Mouse (Mus musculus): ENCODE measurements at regions not wholly inside any gene's neighbourhood (a gene's known extent, or its start where the extent isn't known, plus 50 kb on each side); places are given as distances from the start of the nearest gene placed in this dataset.

- Histone ChIP-seq H3K27me3 (ENCODE audit: control insufficient read depth, insufficient read depth, low read length) (no peaks in the 10 kb centered on the region), H3K4me3 (replicated peaks; ENCODE audit: low read depth, low read length) (no peak overlapping the region), H3K4me1 (ENCODE audit: control insufficient read depth, insufficient read depth, low read length) (no peaks in the 10 kb centered on the region), H3K27ac (replicated peaks; ENCODE audit: low read depth, low read length) (no peak overlapping the region), H3K9ac (replicated peaks; ENCODE audit: low read length) (no peak overlapping the region), H3K4me2 (ENCODE audit: low read length) (no peak overlapping the region), H3K9me3 (ENCODE audit: control insufficient read depth, low read length) (no peaks in the 10 kb centered on the region), H3K36me3 (ENCODE audit: control insufficient read depth, insufficient read depth, low read length) (no peaks in the 10 kb centered on the region)
- no peak for DNase-seq
- no peak for ATAC-seq (ENCODE audit: low FRiP score, low TSS enrichment)
These were observed 148.7 kb upstream of the Cwc22 start for GRCm38 (mm10) chr2:78094921-78095320.

- Histone ChIP-seq H3K36me3 (ENCODE audit: control insufficient read depth, insufficient read depth, low read length) (no peaks in the 10 kb centered on the region), H3K9me3 (ENCODE audit: control insufficient read depth, low read length) (no peaks in the 10 kb centered on the region), H3K4me2 (ENCODE audit: low read length) (peak overlapping the region; percentile 27; the same call in 1 of the 2 replicates), H3K27me3 (ENCODE audit: control insufficient read depth, insufficient read depth, low read length) (no peaks in the 10 kb centered on the region), H3K9ac (replicated peaks; ENCODE audit: low read length) (0 out of 2 replicates have a peak overlapping the region, but pooled peaks have one; percentile 26), H3K4me1 (ENCODE audit: control insufficient read depth, insufficient read depth, low read length) (peaks cover 7% of the 10 kb centered on the region; the same call in 1 of the 2 replicates), H3K4me3 (replicated peaks; ENCODE audit: low read depth, low read length) (no peak overlapping the region), H3K27ac (replicated peaks; ENCODE audit: low read depth, low read length) (peak overlapping the region; percentile 57; the same call in 1 of the 2 replicates)
- 19% methylated on average over 16 of the region's 16 CpGs for WGBS
- DNase-seq, result peak; percentile 71
- peak; percentile 73 for ATAC-seq (ENCODE audit: low FRiP score, low TSS enrichment)
These were observed 118.3 kb upstream of the Cwc22 start for GRCm38 (mm10) chr2:78064321-78065037.

GRCm38 (mm10) chr2:78059801-78060416, 113.7 kb upstream of the Cwc22 start:
- peaks cover 9% of the 10 kb centered on the region; the same call in 1 of the 2 replicates for H3K4me1 ChIP-seq (ENCODE audit: control insufficient read depth, insufficient read depth, low read length)
- no peak overlapping the region for H3K9ac ChIP-seq (replicated peaks; ENCODE audit: low read length)
- no peaks in the 10 kb centered on the region for H3K36me3 ChIP-seq (ENCODE audit: control insufficient read depth, insufficient read depth, low read length)
- ATAC-seq (ENCODE audit: low FRiP score, low TSS enrichment), result no peak
- 75% methylated on average over 10 of the region's 10 CpGs for WGBS
- H3K4me3 ChIP-seq (replicated peaks; ENCODE audit: low read depth, low read length), result no peak overlapping the region
- H3K9me3 ChIP-seq (ENCODE audit: control insufficient read depth, low read length), result no peaks in the 10 kb centered on the region
- H3K27me3 ChIP-seq (ENCODE audit: control insufficient read depth, insufficient read depth, low read length), result no peaks in the 10 kb centered on the region
- H3K27ac ChIP-seq (replicated peaks; ENCODE audit: low read depth, low read length), result no peak overlapping the region
- no peak overlapping the region for H3K4me2 ChIP-seq (ENCODE audit: low read length)
- no peak for DNase-seq

GRCm38 (mm10) chr2:78058988-78059387, 112.8 kb upstream of the Cwc22 start:
- DNase-seq (peak; percentile 28), ATAC-seq (ENCODE audit: low FRiP score, low TSS enrichment) (peak; percentile 20; the same call in 1 of the 2 replicates)
- Histone ChIP-seq H3K4me1 (ENCODE audit: control insufficient read depth, insufficient read depth, low read length) (0 out of 2 replicates have a peak, but pooled peaks cover 3% of the 10 kb centered on the region), H3K9ac (replicated peaks; ENCODE audit: low read length) (no peak overlapping the region), H3K27ac (replicated peaks; ENCODE audit: low read depth, low read length) (no peak overlapping the region), H3K4me2 (ENCODE audit: low read length) (no peak overlapping the region), H3K4me3 (replicated peaks; ENCODE audit: low read depth, low read length) (no peak overlapping the region), H3K36me3 (ENCODE audit: control insufficient read depth, insufficient read depth, low read length) (no peaks in the 10 kb centered on the region), H3K9me3 (ENCODE audit: control insufficient read depth, low read length) (no peaks in the 10 kb centered on the region), H3K27me3 (ENCODE audit: control insufficient read depth, insufficient read depth, low read length) (no peaks in the 10 kb centered on the region)
- WGBS, result 70% methylated on average over 2 of the region's 2 CpGs

- WGBS, result 88% methylated on average over 3 of the region's 3 CpGs
- Histone ChIP-seq H3K9me3 (ENCODE audit: control insufficient read depth, low read length) (no peaks in the 10 kb centered on the region), H3K4me1 (ENCODE audit: control insufficient read depth, insufficient read depth, low read length) (peaks cover 9% of the 10 kb centered on the region; the same call in 1 of the 2 replicates), H3K4me2 (ENCODE audit: low read length) (no peak overlapping the region), H3K9ac (replicated peaks; ENCODE audit: low read length) (no peak overlapping the region), H3K27ac (replicated peaks; ENCODE audit: low read depth, low read length) (no peak overlapping the region), H3K27me3 (ENCODE audit: control insufficient read depth, insufficient read depth, low read length) (no peaks in the 10 kb centered on the region), H3K4me3 (replicated peaks; ENCODE audit: low read depth, low read length) (no peak overlapping the region), H3K36me3 (ENCODE audit: control insufficient read depth, insufficient read depth, low read length) (no peaks in the 10 kb centered on the region)
- DNase-seq (no peak), ATAC-seq (ENCODE audit: low FRiP score, low TSS enrichment) (no peak)
These were observed 107.7 kb upstream of the Cwc22 start for GRCm38 (mm10) chr2:78053910-78054309.

- no peak for ATAC-seq (ENCODE audit: low FRiP score, low TSS enrichment)
- peaks cover 12% of the 10 kb centered on the region; the same call in 1 of the 2 replicates for H3K4me1 ChIP-seq (ENCODE audit: control insufficient read depth, insufficient read depth, low read length)
- H3K4me2 ChIP-seq (ENCODE audit: low read length), result no peak overlapping the region
- H3K4me3 ChIP-seq (replicated peaks; ENCODE audit: low read depth, low read length), result no peak overlapping the region
- no peak overlapping the region for H3K27ac ChIP-seq (replicated peaks; ENCODE audit: low read depth, low read length)
- no peaks in the 10 kb centered on the region for H3K27me3 ChIP-seq (ENCODE audit: control insufficient read depth, insufficient read depth, low read length)
- WGBS, result 94% methylated on average over 7 of the region's 7 CpGs
- H3K36me3 ChIP-seq (ENCODE audit: control insufficient read depth, insufficient read depth, low read length), result no peaks in the 10 kb centered on the region
- H3K9ac ChIP-seq (replicated peaks; ENCODE audit: low read length), result no peak overlapping the region
- no peak for DNase-seq
- H3K9me3 ChIP-seq (ENCODE audit: control insufficient read depth, low read length), result no peaks in the 10 kb centered on the region
These were observed 104.4 kb upstream of the Cwc22 start for GRCm38 (mm10) chr2:78050542-78050941.

GRCm38 (mm10) chr2:78049248-78049874, 103.2 kb upstream of the Cwc22 start:
- Histone ChIP-seq H3K9ac (replicated peaks; ENCODE audit: low read length) (no peak overlapping the region), H3K9me3 (ENCODE audit: control insufficient read depth, low read length) (no peaks in the 10 kb centered on the region), H3K27ac (replicated peaks; ENCODE audit: low read depth, low read length) (no peak overlapping the region; the same call in 1 of the 2 replicates), H3K4me3 (replicated peaks; ENCODE audit: low read depth, low read length) (peak overlapping the region; percentile 23; the same call in 1 of the 2 replicates), H3K4me2 (ENCODE audit: low read length) (peak overlapping the region; percentile 52), H3K4me1 (ENCODE audit: control insufficient read depth, insufficient read depth, low read length) (peaks cover 12% of the 10 kb centered on the region; the same call in 1 of the 2 replicates), H3K36me3 (ENCODE audit: control insufficient read depth, insufficient read depth, low read length) (no peaks in the 10 kb centered on the region), H3K27me3 (ENCODE audit: control insufficient read depth, insufficient read depth, low read length) (no peaks in the 10 kb centered on the region)
- 24% methylated on average over 8 of the region's 8 CpGs for WGBS
- ATAC-seq (ENCODE audit: low FRiP score, low TSS enrichment) (peak; percentile 75), DNase-seq (peak; percentile 92)

- 59% methylated on average over 6 of the region's 6 CpGs for WGBS
- Histone ChIP-seq H3K9me3 (ENCODE audit: control insufficient read depth, low read length) (no peaks in the 10 kb centered on the region), H3K27ac (replicated peaks; ENCODE audit: low read depth, low read length) (peak overlapping the region; percentile 0; the same call in 1 of the 2 replicates), H3K4me2 (ENCODE audit: low read length) (peak overlapping the region; percentile 52), H3K4me3 (replicated peaks; ENCODE audit: low read depth, low read length) (peak overlapping the region; percentile 23; the same call in 1 of the 2 replicates), H3K9ac (replicated peaks; ENCODE audit: low read length) (no peak overlapping the region), H3K4me1 (ENCODE audit: control insufficient read depth, insufficient read depth, low read length) (peaks cover 12% of the 10 kb centered on the region; the same call in 1 of the 2 replicates), H3K27me3 (ENCODE audit: control insufficient read depth, insufficient read depth, low read length) (no peaks in the 10 kb centered on the region), H3K36me3 (ENCODE audit: control insufficient read depth, insufficient read depth, low read length) (no peaks in the 10 kb centered on the region)
- DNase-seq (no peak), ATAC-seq (ENCODE audit: low FRiP score, low TSS enrichment) (peak; percentile 51; the same call in 1 of the 2 replicates)
These were observed 102.5 kb upstream of the Cwc22 start for GRCm38 (mm10) chr2:78048706-78049055.
